Mouse (Mus musculus): ENCODE results near the gene Isl2.
A peak's percentile ranks its signal among the peaks of the same experiment; 100 is the strongest.

Isl2 gene

GRCm38 (mm10) chr9:55538377-55538776 lies at the start of gene Isl2:
TSS of gene Isl2 (plus strand) at chr9:55538672.
- DNase-seq: peak; percentile 21

- DNase-seq: no peak
These were observed 30.6 kb upstream of the Isl2 start for GRCm38 (mm10) chr9:55507922-55508321.

DNA sequence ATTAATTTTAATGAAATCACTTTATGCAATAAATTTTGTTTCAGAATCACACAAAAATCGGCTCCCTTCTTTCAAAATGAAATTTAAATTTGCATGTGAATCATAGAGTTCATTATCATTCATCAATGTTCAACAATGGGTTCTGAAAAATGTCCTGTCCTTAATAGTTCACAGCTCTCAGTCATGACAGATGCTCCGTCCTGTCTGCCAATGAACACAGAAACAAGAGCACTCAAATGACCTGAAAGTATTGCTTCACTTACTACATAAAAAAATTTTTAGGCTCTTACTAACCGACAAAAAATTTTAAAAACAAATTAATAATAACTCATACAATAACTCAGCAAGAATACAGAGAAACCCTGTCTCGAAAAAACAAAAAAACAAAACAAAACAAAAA lies 29.8 kb upstream of the Isl2 start:
- no peak for DNase-seq

DNA sequence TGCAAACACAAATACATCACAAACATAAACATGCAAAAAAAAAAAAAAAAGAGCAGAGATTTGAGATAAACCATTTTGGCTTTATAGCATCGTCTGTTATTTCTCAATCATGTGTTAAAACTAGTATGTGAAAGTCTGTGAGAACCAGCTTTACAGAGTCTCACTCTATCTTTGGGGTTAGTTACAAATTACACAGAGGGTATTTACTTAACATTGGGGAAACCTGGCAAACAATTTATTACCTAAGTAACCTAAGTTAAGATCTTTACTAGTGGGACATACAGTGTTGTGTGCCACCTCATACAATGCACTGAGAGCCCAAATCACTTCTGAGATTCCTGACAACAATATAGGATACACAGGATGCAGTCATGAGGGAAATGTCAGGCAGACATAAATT lies 28.7 kb upstream of the Isl2 start:
- no peak for DNase-seq

GRCm38 (mm10) chr9:55510651-55511235 lies 27.7 kb upstream of the Isl2 start:
- DNase-seq: no peak

GRCm38 (mm10) chr9:55511521-55511993 lies 26.9 kb upstream of the Isl2 start:
- DNase-seq: no peak

GRCm38 (mm10) chr9:55512027-55512543 lies 26.4 kb upstream of the Isl2 start, which contains the start of gene Etfa:
TSS of gene Etfa (minus strand) at chr9:55512243.
- DNase-seq: peak; percentile 94

DNA sequence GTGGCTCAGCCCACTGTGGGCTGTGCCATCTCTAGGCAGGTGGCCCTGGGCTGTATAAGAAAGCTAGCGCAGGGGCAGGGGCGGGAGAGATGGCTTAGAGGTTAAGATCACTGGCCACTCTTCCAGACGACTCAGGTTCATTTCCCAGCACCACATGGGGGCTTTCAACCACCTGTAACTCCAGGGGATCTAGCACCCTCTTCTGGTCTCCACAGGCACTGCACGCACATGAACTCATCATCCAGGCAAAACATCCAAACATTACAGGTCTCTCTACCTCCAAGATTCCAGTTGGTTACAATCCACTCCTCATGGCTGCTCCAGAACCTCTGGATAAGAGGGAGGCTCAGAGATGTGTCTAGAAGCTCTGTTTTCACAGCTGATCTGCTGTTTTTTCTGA lies 12.8 kb upstream of the Isl2 start:
- no peak for DNase-seq

GRCm38 (mm10) chr9:55535907-55536306 lies 2.6 kb upstream of the Isl2 start:
- no peak for DNase-seq

GRCm38 (mm10) chr9:55539006-55539405 lies 534 bp downstream of the Isl2 start:
- DNase-seq: no peak

DNA sequence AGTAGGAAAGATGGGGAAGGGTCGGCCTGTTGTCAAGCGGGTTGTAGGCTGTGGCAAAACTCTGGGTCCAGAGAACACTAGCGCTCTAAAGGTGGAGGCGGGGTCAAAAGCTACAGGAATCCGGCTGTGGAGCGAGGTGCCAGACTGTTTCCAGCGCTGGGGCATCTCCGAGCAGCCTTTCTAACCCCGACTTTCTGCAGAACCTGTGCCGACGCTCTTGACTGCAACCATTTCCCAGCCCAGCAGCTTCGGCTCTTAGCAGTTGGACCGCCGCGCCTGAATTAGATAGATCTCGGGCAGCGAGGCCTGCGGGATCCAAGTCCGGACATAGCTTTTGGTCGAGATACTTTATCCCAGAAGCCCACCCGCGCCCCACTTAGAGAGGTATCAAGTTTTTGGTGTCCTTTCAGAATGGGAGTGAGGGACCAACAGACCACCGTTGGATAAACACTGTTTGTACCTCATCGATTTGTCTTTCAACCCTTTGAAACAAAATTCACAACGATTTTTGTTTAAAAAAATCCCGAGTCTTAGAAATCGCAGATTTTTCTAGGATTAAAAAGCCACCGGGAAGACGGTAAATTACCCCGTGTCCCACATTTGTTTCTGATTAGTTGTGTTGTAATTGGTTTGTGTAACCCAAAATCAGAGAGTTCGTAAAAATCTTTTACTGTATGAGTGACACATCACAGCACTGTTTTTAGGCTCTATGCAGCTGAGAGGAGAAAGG lies 1.4 kb downstream of the Isl2 start:
- DNase-seq: no peak

GRCm38 (mm10) chr9:55540391-55540770 lies 1.9 kb downstream of the Isl2 start:
- no peak for DNase-seq

DNA sequence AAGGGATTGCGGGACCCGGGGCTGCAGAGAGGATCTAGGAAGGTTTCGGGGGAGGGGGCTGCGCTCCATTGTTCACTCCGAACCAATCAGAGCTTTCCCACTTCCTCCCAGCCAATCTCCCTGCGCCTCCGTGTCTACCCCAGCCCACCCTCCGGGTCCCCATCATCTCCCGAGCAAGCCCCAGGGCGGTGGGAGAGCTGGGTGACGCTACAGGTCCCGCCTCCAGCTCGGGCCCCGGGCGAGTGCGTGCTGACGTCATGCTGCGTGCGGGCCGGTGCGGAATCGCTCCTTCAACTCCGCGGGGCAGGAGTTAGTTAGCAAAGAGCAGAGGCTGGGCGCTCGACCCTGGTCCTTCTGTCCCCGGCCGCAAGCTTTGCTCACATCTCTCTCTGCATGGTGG lies 2.4 kb downstream of the Isl2 start:
- DNase-seq: peak; percentile 20

GRCm38 (mm10) chr9:55541681-55542365 lies 3.4 kb downstream of the Isl2 start:
- DNase-seq: peak; percentile 13

DNA sequence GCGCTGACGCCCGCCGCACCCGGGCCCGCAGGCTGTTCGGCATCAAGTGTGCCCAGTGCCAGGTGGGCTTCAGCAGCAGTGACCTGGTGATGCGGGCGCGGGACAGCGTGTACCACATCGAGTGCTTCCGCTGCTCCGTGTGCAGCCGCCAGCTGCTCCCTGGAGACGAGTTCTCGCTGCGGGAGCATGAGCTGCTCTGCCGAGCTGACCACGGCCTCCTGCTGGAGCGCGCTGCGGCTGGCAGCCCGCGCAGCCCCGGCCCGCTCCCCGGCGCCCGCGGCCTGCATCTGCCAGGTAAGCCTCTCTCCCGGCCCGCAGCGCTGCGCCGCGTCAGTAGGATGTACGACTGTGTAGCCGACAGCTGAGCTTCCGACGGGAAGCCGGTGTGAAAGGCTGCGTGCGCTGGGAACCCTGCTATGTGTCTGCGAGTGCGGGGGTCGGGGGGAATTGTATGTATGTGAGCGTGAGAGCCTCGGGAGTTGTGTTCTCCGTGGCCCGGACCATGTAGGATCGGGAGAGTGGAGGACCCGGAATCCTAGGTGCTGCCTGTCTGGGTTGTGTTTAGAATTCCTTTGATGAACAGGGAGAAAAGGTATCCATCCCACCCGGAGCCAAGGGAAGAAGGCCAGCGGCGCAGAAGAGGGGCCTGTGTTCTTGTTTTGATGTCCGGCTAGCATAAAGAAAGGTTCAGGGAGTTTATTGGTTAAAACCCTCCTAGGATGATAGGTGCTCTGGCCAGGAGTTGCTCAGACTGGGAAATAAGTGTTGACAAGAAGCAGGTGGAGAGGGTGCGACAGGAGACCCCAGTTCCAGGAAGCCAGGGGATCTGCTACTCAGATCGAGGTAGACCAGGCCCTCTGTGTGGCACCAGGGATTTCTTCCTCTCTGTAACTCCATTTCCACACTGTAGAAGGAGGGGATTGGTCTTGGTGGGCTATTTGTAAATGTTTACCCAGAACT lies 4.2 kb downstream of the Isl2 start:
- DNase-seq: peak; percentile 14

GRCm38 (mm10) chr9:55543336-55543702 lies 4.8 kb downstream of the Isl2 start:
- DNase-seq: no peak

DNA sequence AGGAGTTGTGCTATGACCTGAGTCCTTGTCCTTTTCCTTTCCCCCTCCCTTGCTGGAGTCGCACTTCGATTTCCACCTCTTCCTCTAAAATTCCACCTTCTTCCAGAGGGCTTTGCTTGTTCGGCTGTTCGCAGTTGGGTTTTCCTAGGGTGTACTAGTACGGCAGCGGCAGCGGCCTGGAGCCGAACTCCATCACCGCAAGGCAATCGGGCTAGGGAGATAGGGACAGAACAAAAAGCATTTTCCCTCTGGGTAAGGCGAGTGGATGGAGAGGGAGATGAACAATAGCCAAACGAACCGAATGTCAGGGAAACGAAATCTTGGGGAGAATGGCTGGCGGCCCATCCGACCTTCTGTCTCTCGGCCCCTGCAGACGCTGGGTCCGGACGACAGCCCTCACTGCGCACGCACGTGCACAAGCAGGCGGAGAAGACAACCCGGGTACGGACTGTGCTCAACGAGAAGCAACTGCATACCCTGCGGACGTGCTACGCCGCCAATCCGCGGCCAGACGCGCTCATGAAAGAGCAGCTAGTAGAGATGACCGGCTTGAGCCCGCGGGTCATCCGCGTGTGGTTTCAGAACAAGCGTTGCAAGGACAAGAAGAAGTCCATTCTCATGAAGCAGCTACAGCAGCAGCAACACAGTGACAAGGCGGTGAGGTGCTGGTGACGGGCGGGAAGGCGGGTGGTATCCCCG lies 5.4 kb downstream of the Isl2 start:
- DNase-seq: peak; percentile 26

DNA sequence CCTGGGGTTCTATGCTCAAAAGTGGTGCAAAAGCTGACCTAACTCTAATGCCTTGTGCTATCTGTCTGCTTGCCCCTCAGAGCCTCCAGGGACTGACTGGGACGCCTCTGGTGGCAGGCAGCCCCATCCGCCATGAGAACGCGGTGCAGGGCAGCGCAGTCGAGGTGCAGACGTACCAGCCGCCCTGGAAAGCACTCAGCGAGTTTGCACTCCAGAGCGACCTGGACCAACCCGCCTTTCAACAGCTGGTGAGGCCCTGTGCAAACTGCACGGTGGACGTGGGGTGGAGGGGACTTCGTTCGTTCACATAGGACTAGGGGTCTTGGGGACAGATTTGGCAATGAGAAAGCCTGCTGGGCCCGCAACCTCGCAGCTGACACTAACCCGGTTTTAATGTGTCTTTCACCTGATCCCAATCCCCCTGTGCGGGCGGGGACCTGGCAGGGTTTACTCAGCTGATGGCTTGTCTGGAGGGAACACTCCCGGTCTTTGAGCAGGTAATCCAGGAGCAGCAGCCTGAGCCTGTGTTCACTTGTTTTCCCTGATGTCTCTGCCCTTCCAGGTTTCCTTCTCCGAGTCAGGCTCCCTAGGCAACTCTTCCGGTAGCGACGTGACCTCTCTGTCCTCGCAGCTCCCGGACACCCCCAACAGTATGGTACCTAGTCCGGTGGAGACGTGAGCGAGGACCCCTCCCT lies 6.5 kb downstream of the Isl2 start:
- peak; percentile 31 for DNase-seq

- peak; percentile 9 for DNase-seq
These were observed 7.2 kb downstream of the Isl2 start for GRCm38 (mm10) chr9:55545556-55546175.

DNA sequence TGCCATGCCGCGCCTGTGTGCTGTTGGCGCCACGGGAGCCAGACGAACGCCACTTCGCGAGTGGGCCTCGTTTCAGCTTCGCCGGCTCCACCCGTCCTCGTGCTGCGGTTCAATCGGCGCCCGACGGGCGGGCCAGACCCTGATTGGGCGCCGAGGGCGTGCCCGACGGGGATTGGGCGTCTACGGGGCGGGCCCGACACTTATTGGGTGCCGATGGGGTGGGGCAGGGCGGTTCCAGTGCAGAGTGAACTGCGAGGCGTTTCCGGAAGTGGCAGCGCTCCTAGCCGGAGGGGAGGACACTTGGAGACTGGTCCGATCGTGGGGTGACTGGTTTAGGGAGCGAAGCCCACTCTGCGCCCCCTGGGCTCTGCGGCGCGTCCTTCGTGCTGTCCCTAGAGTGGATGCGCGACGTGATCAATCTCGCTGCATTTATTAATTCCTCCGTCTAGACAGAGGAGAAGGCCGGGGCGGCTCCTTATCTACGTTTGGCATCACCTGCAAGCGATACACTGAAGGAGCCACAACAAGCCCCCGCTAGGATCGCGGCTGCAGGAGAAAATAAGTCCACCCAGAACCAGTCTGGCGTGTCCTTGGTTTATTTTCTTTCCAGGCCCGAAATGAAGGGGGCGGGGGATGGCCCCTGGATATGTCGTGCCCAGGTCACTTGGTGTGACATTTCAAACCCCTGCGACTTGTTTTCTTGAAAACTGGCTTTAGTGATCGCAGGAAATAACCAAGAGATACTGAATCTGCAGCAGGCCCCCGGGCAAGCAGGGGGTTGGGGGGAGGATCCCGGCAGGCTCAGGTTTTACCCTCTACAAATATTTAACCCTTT lies 7.9 kb downstream of the Isl2 start:
- DNase-seq: peak; percentile 17

Data from cerebellum, adult 9-11 months (tissue).